Mouse (Mus musculus) frontal cortex, postnatal 36 days (tissue): ENCODE data around the gene Katnb1.
A peak's percentile ranks its signal among the peaks of the same experiment; 100 is the strongest.

Source experiments
- DNase-seq, 2 experiments: peaks; one replicate each; pipeline ENCODE4 v3.0.0; 2022; ENCODE audit warnings: low spot score in 2 of 2

Katnb1 gene

DNA sequence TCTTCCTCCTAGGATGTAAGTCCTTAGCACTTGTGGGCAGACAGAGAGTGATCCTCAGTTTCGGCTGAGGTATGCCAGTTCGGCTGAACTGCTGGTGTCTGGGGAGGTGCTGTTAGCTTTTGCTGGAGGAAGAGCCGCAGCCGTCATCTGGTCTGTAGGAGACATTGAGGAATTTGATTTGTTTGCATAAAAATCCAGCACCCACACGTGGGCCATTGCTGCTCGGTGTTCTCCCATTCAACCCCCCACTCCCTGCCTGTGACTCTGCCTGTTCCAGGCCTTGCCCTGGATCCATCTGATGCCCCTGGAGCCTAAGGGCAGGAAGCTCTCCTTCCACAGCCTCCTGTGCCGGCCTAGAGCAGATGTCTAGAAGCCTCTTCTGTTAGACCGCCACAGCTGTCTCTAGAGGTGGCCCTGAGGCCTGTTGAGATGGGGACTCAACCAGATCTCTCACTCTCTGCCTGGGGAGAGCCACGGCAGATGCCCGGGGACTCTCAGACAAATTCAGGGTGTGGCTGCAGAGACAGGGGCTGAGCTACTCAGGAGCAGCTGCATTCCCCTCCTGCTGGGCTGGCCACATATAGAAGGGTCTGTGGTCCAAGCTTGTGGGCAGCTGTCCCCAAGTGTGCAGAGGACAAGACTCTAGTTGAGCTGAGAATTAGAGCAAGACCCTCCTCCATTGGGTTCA lies 3.9 kb downstream of the Katnb1 start:
- DNase-seq, result no peak

DNA sequence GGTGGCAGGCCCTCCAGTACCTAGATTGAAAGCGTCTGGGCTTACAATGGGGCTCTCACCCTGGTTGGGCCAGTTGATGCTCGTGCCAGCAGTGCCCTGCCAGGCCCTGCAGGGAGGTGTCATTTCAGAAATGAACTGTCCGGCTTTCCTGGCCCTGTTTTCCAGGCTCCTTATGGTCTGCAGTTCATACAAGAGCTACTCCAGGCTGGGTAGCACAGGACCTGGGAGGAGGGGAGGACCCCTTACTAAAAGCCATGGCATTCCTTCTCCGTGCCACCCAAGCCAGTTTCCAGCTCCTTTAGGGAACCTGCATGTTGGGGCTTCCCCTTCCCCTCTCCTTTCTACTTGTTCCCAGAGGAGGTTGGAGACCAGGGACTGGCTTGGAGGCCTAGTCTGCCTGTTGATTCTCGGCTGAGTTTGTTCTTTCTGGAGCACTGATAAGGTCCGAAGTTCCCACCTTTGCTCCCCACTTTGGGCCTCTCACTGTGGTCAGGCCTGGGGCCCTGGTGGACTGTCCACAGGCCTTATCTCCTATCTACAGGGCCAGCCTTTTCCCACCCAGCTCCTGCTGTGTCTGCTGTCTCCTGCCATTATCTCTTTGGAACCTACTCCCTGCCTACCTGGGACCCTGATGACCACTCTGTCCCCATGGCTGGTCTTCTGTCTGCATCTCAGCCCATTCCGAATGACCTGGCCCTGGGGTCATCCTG lies 4.6 kb downstream of the Katnb1 start:
- no peak for DNase-seq

DNA sequence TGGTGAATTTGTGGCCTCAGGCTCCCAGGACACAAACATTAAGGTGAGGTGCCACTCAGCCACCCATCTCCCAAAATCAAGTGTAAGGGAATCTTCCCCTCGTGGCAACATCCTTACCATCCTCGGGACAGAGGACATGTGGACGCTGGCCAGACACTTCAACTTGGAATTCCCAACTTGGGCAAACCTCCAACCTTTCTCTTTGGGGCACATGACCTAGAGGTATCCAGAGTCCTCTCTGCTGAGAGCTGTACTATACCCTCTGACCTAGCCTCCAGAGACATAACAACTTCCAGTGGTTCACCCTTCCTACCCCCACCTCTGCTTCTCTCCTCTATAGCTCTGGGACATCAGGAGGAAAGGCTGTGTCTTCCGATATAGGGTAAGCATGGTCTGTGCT lies 12.6 kb downstream of the Katnb1 start:
- no peak for DNase-seq

DNA sequence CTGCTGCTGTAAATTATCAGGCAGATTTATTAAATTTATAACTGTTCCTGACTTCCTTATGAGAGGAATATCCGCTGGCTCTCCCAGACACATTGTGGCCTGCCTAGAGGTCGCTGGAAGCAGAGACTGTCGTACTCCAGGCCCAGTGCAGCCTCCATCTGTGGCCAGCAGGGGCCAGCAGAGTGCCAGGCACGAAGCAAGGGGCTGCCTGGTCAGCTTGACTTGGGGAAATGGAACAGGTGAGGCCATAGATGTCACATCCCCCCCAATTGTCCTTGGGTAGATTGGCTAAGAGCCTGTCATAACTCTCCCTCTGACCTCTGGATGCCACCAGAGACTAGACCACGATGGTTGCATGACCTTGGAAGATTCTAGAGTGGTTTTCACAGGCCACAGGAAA lies 18.0 kb downstream of the Katnb1 start:
- DNase-seq, result peak; percentile 67 to 68

DNA sequence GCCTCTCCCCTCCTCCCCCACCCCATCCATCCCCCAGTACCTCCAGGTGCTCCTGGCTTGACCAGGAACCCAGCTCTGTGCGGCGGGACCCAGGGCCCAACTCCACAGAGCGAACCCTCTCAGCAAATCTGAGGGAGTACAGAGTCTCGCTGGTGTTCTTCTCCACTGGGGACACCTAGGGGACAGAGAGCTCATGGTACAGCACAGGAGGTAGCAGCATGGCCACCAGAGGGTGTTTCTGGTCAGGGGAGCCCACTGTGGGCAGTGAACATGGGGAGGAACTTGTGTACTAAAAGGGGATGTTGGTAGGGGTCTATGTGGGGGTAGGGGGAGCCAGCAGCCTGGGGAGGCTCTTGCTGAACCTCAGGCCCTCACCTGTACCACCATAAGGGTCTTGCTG lies 21.0 kb downstream of the Katnb1 start:
- no peak for DNase-seq

DNA sequence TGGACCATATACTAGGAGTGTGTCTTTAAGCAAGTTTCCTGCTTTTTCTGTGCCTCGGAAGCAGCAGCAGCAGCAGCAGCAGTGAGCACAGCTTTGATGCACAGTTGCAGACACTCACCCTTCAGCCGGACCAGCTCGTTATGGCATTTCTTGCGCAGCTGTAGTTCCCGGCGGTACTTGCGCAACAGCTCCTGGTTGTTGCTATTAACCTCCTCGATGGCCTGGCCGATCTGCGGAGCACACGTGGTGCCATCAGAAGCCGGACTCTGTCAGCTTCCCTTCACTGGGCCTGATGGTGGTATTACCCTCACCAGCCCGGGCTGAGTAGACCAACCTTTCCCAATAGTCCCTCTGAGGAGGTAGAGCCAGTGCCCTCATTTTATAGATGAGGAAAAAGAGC lies 26.3 kb downstream of the Katnb1 start:
- no peak for DNase-seq

DNA sequence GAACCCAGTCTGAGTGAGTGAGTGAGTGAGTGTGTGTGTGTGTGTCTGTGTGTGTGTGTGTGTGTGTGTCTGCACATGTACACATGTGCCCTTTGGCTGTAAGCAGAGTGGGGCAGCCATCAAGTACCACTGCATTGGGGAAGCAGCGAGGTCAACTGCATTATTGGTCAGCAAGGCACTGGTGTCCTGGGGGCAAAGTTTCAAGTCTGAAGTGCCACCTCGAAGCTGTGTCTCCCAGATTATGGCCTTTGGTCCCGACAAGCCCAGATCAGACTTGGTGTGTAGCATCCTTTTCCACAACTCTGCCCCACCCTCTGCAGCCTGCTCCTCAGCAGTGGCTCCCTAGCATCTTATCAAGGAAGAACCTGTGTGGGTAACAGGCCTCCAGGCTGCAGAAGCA lies 31.6 kb downstream of the Katnb1 start:
- DNase-seq, result no peak

DNA sequence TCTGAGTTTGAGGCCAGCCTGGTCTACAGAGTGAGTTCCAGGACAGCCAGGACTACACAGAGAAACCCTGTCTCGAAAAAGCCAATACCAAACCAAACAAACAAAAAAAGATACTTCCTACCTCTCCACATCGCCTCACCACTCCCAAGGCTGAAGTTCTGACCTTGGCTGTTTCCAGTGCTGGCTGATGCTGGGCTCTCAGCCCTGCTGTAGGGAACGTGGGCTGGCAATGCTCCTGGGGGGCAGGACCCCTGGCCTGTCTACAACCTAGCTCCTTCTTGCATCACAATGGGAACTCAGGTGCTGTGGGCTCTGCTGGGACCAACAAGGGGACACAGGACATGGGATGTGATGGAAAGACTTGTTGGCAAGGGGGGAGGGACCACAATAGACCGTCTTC lies 32.1 kb downstream of the Katnb1 start:
- no peak for DNase-seq

DNA sequence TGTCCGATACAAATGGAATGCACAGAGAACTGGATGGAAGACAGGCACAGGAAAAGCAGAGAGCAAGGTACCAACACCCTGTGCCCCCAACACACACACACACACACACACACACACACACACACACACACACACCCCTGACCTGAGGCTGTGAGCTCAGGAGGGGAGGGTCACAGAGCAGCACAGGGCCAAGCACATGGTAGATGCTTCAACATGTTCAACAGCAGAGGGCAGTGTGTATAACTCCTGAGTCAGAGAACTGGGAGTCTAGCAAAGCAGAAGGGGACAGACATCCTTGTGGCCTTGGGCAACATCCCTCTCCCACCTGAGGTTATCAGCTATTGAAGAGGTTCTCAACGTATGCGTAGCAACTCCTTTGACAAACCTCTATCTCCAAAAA lies 32.8 kb downstream of the Katnb1 start:
- no peak for DNase-seq

DNA sequence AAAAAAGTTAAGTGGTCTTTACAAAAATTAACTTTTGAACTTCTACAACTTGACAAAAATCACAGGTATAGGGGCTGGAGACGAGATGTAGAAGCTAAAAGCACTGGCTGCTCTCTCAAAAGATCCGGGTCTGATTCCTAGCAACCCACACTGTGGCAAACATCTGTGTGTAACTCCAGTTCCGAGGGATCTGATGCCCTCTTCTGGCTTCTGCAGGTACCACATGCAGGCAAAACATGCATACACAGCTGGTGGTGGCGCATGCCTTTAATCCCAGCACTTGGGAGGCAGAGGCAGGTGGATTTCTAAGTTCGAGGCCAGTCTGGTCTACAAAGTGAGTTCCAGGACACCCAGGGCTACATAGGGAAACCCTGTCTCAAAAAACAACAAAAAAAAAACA lies 42.5 kb downstream of the Katnb1 start:
- DNase-seq, result no peak

DNA sequence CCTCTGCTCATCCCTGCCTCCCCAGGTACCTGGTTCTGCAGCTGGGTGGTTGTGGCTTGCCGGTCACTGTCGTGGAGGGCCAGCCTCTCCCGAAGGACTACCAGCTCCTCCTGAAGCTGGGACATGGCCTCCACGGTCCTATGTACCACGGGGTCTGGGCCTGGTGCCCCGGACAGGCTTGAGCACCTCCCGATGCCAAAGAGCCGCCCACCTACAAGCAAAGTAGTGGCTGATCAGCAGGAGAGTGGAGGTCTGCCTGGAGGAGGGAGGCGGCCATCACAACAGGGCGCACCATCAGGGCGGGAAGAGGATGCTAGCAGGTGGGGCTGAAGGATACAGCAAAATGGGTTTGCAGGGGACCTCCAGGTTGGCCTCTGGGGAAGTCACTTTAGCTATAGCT lies 45.5 kb downstream of the Katnb1 start:
- no peak for DNase-seq

DNA sequence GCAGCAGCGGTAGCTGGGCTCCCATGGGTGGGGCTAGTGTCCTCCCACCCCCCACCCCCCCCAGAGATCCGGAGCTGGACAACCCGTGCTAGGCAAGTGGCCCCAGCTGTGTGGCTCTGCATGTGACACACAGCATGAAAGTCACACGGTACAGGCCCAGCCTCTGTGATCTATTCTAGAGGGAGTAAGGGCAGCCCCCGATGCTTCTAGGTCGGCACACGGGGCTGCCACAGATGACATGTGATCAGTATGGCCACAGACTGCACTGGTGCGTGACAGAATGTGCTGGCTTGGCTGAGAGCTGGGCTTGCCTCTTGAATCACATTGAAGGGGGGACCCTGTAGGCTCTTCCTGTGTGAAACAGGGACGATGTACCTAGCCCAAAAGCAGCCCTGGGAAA lies 46.7 kb downstream of the Katnb1 start:
- no peak for DNase-seq

DNA sequence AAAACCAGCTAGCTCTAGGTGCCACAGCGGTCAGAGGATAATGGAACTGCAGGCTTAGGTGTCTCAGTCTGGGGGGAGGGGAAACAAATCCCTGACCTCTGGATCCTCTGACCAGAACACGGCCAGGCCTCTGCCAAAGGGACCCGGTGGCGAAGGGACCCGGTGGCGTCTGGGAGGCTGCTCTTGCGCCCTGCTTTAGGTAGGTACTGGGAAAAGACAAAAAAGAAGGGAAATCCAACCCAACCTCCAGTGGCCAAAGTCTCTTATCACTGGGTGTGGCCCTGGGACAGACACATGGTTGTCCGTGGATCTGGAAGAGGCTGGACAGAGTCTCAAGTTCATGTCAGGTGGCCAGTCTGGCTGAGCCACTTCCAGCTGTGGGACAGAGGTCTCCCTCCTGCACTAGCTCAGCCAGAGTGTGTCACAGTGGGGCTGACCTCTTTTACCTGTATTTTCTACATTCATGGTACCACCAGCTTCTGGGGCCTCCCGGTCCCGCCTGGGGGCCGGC lies 47.8 kb downstream of the Katnb1 start:
- no peak for DNase-seq

DNA sequence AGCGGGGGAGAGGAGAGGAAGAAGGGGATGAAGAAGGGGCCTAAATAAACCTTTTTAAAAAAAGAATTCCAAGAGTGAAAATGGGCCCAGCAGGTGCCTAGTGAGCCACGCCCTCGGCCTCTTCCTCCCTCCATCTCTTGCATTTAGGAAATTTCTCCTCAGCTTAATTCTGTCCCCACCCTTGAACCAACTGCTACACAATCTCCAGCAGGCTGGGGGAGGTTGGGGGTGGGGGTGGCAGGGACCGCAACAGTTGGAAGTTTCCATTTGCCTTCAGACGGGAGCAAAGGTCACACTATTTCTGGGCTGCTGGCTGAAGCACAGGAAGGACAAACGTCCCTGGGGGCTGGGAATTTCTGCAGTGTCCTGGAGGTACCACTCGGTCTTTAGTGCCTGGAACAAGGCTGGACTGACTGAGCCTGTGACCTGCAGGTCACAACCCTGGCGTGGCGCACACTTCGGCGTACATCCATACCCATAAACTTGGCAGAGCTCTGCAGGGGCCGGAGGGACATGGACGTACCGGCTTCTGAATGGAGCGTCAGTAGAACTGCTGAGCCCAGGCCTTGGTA lies 50.1 kb downstream of the Katnb1 start:
- no peak for DNase-seq

DNA sequence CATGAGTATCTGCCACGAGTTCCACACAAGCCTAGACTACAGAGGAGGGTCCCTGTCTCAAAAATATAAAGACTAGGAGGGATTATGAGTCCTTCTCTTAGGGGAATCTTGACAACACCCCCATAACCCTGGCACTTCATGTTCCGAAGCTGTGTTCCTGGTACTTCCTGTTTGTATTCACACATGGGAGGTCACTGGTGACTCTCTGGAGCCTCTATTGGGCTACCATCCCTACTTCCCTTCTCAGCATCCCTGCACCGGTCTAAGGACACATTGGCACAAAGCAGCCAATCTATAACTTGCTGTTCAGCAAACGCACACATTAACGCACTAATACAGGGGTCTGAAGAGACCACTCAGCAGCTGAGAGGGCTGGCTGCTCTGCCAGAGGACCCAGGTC lies 51.0 kb downstream of the Katnb1 start:
- DNase-seq, result no peak

DNA sequence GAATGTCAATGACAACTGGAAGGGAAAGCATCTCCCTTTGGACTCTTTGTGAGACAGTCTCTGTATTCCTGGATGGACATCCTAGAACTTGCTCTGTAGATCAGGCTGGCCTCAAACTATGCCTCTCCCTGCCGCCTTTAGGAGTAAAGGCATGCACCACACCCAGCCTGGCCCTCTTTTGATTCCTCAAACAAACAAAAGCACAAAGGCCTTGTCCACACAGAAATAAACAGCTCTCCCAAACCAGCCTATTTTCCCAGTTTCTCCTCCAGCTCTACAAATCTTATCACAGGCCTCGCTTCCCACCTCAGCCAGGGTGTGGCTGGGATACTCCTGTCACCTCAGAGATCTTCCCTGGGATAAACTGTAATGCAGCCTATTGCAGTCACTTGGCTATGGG lies 53.2 kb downstream of the Katnb1 start:
- DNase-seq, result no peak

DNA sequence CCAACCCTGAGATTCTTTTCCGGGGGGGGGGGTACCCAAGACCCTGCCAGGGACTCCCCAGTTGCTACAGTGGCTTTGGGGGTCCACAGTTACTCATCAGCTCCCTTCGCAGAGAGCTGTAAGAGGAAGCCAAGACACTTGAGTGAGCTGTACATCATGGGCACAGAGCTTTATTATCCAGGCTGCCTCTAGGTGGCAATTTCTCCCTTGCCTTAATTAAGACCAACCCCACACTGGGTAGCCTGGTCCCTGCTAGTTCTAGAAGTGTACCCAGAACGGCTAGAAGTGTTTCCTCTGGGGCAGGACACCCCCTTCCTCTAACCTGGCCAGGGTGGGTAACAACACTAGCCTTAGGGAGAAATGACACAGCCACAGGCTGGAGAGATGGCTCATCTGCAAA lies 54.3 kb downstream of the Katnb1 start:
- DNase-seq, result no peak

DNA sequence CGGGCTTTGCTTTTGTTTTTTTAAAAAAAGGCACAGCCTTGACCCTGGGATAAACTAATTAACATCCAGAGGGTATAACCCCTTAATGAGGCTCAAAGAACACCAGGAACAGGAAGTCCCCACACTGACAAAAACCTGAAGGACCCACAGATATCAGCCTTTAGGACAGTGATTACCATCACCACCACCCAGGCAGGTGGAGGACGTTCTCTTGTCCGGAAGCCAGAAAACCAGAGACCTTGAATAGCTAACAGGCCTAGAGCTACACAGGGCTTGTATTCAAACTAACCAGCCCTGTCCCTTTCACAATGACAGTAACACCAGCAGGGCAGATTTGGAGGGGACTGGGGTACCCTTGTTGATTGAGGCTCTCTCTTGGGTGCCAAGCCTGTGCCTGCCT lies 55.2 kb downstream of the Katnb1 start:
- DNase-seq, result no peak

DNA sequence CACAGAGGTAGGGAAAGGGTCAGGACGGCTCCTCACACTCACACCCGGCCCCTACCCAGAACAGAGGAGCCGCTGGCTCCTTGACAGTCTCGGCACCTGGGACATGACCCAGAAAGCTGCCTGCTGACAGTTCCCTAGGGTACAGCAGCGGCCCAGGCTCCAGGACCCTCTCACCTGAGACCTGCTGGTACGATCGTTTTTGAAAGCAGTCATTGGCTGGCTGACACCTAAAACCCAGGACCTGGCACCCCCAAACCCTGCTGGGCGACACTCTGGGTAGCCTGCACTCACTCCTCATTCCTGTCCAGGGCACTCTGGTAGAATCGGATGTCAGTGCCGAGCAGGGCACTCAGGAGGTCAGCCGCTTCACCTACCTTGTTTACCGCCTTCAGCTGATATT lies 56.2 kb downstream of the Katnb1 start:
- no peak for DNase-seq

DNA sequence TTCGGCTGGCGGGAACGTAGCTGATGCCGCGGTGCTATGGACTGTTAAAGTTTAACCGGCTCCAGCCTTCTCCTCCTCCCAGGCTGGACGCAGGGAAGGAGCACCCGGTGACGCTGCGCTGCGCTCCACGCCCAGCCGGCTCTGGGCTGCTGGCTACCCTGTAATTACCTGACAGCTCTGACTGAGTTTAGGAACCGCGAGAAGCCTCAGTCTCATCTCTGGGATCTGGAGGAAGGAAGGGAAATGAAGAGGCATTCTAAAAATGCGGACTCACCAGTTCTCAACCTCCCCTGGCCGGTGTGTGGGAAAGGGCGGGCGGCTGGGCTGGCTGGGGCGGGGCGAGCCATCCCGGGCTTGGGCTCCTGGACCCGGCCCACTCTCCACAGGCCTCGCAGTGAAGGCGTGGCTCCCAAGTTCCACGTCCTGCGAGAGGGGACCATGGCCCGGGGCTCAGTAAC lies 56.7 kb downstream of the Katnb1 start:
- DNase-seq, result no peak

DNA sequence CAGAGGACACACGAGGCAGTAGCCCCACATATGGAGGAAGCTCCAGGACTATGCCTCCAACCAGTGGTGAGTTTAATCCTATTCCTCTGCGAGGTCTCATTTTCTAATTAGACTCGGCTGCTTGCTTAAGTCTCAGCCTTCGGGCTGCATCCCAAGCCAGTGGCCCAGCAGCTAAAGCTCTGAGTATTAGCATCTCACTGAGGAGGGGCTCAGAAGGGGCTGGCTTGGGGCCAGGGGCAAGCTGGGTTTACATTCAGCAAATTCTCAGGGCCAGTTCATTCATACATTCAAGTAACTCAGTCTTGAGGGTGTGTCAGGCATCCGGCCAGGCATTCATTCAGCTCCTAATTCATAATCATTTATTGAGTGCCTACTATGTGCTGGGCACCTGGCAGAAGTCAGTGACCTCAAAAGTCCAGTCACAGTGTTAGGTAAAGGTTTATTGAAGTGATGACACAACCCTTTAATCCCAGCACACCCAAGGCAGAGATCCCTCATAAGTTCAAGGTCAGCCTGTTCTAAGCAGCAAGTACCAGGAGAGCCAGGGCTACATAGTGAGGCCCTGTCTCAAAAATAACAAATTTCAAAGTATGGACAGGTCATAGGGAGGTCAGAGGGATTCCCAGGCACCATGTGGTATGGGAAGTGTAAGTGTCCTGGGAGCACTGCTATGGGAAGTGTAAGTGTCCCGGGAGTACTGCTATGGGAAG lies 57.5 kb downstream of the Katnb1 start:
- DNase-seq, result no peak

DNA sequence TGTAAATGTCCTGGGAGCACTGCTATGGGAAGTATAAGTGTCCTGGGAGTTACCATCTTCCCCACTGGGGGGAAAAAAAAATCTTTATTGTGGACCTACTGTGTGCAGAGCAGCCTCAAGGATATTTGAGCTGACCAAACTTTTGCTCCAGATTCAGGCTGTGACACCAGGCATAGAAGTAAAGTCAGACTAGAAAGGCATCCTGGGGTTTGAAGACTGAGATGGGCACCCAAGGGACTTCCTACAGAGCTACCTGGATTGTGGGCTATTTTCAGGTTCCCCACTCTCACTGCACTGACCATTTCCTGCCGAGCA lies 58.0 kb downstream of the Katnb1 start:
- no peak for DNase-seq

DNA sequence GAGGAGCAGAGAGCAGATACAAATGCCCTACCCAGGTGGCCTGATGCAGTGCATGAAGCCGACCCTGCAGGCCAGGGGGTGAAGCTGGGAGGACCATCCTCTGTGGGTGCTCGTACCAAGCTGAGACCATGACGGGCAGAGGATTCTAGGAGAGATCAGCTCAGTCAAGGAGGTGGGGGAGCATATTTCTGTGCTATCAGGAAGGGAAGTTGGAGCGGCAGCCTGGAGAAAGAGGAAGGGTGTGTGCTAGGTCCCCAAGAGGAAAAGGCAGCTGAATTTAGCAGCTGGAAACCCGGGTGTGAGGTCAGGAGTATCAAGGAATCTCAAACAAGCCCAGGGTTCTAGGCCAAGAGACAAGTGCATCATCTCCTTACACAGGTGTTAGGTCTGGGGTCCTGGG lies 59.6 kb downstream of the Katnb1 start:
- DNase-seq, result no peak
